Mouse (Mus musculus) layer of hippocampus, postnatal 36 days (tissue): ENCODE measurements at regions not wholly inside any gene's neighbourhood (a gene's known extent, or its start where the extent isn't known, plus 50 kb on each side); places are given as distances from the start of the nearest gene placed in this dataset.

Experiments used
- DNase-seq, 2 experiments: peaks; one replicate each; pipeline ENCODE4 v3.0.0; 2022

DNA sequence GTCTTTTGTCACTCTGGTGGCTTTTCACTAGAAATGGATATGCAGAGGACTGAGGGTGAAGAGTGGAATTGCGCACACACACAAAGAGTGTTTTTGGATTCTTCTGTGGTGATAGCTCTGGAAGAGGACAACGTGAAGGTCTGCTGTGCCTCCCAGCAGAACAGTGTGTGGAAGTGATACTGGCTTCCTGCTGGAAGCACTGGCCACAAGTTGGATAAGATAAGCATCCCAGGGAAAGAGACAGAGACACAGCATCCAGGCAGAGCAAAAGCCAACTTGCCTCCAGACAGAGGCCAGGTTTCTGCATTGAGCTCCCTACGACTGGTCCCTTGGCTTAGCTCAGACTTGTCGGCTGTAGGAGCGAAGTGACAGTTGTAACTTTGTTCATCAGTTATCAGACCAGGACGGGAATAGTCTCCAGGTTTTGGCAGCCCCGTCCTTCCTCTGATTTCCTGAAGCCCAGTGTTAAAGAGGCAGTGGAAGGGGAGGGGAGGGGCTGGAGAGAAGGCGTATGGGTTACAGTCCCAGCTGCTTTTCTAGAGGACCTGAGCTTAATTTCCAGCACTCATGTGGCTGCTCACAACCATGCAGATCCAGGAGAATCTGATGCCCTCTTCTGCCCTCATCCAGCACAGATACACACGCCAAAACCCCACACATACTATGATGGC, 89.2 kb downstream of the Tmem170b start:
- DNase-seq, result no peak

DNA sequence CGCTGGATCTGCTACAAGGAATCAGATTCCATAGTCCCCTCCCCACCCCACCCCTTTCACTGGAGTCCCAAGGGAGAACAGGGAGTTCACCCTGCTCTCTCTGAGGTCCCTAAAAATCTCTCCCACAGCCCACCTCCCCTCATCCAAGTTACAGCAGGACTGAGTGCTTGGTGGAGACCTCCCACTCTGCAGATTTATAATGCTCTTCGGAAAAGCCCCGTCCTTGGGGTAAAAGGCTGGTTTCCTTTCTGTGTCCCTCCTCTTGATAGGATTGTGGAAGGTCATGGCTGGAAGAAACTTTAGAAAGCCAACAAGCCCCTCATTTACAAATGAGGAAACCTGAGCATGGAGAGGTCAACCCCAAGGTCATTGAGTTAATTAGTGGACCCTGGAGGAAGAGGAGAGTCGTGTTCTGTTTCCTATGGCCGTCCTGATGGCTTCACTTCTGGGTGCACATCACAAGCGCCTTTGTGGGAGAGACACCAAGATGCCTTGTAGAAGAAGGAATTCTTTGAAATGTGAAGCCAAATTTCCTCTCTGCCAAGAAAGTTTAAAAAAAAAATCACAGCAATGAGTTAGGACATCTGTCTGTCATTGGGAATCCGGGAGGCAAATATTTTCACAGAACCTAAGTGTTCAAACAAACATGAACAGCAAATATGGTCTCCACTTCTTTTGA, 91.2 kb downstream of the Tmem170b start:
- no peak for DNase-seq

DNA sequence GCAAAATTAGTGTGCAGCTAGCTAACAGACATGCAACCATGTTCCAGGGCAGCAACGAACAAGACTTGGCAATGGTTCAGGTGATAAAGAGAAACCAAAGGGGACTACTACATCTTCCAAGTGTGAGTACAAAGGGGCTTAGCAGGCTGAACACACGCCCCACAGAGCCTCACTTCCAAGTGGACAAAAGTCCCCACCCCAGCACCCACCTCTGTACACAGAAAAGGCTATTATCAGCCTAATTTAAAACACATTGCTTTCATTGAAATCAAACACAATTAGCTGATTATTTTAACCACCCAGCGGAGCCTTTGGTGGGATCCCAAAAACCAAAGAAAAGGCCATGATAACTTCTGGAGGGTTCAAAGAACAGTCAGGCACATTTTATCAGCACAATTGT, 95.6 kb downstream of the Tmem170b start:
- no peak for DNase-seq

DNA sequence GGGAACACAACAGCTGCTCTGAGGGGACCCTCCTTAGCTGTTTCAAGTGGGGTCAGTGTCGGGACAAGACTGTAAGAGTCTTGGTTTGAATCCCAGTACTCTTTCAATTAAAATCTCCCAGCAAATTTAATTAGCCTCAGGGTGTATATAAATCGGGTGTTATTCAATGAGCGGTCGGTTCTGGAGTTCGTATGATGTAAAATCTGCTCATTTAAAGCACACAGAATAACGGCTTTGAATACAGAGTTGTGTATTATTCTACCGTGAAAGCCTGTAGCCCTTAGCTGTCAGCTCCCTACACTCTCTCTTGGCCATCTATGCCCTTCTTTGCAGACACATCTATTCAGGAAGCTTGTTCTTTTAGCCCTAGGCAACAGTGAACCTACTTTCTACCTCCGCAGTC, 96.1 kb downstream of the Tmem170b start:
- DNase-seq, result no peak

DNA sequence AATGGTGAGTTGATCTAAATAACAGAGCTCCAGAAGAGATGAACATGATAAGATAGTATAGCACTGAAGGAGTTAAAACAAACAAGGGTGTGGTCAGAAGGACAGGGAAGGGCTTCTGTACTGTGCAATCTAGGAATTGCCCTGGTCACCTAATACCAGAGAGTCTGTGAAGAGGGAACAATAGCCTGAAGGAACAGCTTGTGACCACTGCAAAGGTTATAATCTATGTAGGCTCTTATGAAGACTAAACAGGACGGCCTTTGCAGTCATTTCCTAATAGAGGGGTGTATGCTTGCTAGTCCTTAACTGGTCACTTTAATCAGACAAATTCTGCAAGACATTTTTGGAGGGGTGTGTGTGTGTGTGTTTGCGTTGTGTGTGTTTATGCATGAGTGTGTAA, 97.5 kb downstream of the Tmem170b start:
- no peak for DNase-seq

DNA sequence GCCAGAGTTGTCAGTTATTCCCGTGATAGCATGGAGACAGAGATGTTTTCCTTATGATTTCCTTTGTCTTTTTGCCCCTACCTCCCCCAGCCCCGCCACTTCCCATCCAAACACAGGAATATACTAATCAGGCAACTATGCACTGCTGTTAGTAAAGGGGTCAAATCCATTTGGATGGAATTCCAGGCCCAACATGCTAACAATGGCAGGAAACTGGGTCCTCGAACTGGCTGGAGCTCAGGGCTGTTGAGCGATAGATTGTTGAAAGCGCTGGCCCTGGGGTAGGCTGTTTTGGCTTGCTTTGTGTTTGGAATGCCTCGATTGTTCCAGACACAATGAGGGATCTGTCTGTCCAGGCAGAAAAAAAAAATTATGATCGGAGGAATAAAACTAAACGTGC, 97.9 kb downstream of the Tmem170b start:
- no peak for DNase-seq

DNA sequence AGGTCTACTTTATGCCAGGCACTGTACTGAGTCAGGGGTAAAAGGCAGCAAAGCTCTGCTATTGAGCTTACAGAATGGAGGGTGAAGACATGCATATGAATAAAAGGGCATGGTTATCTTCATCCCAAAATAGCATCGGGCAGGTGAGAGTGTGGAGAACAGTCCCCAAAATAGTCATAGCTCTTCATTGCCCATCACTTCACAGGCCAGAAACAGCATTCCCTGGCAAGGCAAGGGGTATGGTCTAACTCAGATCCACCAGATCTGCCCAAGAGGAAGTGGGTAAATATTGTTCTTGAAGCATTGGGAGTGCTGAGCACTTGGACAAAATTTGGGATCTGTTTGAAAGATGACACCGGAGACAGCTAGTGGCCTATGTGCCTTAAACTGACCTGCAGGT, 99.1 kb downstream of the Tmem170b start:
- no peak for DNase-seq

DNA sequence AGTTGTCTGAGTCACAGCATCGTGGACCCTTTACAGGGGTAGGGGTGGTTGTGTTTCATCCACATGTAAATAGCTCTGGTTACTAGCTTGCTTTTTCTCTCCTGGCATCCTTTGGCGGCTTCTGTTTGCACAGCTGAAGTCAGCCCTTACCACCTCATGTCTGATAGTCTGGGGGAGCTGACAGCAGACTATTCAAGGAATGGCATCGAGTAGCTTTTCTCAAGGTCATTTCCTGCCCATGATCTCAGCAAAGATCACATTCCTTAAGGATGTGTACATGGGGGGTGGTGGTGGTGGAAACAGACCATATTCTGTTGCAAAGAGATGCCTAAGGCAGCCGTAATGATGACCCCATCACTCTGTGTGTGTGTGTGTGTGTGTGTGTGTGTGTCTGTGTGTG, 99.9 kb downstream of the Tmem170b start:
- DNase-seq, result no peak

DNA sequence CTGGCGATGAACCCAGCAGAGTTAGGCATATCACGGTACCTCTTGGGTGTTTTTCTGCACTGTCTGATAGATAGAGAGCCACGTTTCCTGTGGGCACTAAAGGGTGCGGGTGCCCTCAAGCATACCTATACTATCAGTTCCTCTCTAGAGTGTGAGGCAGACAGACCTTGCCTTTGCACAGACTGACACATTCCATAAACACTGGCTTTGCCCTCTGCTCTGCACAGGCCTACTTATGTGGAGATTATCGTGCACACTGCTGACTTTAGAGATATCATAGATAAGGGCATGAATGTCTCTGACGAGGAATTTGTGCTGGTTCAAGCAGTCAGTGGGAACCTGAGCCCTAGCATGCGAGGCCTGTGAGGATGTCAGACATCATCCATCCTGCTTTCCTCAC, 102.1 kb downstream of the Tmem170b start:
- no peak for DNase-seq

DNA sequence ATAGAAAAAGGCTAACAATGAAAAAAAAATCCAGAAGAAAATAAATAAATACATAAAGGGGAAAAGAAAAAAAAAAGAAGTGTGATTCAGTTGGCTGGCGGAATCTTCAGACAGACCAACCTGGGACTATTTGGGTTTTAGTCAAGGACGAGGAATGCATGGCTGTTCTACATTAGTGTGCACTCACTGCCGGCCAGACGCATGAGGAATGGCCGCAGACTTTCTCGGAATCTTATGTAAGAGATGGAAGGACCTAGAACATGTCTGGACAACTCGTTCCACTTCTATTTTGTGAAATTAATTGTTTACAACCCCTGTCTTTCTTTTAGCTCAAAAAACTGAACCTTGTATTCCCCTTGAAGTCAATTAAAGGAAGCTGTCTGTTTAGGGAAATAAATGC, 103.4 kb downstream of the Tmem170b start:
- DNase-seq, result no peak

DNA sequence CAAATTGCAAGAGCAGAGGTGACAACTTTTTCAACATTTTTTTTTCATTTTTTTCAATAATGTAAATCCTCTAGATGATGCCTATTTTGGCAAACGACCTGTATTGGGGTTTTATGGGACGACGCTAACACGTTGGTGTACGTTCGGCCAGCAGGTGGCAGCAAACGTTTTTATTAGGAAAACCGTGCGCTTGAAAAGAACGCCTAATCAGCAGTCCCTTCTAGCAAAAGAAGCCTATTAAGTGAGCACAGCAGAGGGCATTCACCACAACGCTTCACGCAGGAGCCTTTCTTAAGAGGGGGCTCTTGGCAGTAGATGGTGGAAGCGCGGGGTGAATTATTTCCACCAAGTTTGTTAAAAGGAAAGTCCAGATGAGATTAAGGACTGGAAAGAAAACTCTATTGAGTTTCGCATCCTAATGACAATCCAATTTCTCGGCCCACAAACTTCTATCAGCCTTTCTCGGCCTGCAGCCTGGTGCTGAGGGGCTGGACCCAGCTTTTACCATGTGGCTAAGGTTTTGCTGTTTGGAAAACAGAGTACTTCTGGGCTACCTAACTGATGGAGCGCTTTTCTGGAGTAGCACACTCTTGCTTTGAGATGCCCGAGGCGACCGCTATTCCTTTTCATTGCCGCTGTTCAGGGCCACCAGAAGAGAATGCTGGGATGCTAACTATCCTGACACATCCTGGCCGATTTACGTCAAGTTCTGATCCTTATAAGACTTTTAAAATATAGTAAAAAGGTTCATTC, 103.9 kb downstream of the Tmem170b start:
- peak; percentile 82 to 86 for DNase-seq

DNA sequence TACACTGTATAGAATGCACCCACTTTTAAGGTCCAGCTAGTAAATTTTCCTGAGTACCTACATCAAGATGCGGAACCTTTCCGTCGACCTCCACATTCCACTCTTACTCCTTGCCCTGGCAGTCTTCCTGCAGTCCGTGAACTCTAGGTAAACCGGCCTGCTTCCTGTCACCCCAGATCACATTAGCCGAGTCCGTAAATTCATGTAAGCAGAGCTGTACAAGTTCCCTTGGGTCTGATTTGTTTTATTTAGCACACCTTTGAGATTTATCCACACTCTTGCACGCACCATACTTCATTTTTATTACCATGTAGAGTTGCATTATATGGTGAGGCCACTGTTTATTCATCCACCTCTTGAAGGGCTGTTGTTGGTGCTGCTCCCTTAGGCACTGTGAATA, 106.9 kb downstream of the Tmem170b start:
- no peak for DNase-seq
